Mouse (Mus musculus): ENCODE data around the gene Astn2. TPM values are rescaled to one million over a fixed set of nuclear protein-coding genes. Genes with fewer than 3 reads are reported as not detected.

Gene Astn2
- polyA plus RNA-seq, 1 experiment from 2014 or later: 0.17 TPM

DNA sequence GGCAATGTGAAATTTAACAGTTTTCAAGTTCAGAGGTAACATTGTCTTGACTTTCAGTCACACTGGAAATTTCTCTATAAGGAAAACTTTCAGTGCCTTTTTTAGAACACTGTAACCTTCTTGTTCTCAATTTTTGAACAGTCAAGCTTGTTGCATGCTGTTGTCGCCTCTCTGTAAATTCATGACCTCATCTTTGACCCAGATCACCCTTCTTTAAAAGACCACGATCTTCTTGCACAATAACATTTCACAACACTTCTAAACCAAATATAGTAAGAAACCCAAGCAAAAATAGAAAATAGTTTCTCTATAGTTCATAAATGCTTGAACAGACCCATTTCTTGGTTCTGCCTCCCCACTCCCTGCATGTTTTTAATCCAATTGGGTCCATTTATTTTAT, 473.5 kb downstream of the Astn2 start:
- Histone ChIP-seq H3K9me3 (ENCODE audit: control insufficient read depth, low read length) (no peaks in the 10 kb centered on the region), H3K4me3 (ENCODE audit: low read length) (no peak overlapping the region), H3K9ac (ENCODE audit: low read depth, low read length) (no peak overlapping the region), H3K27ac (ENCODE audit: low read length) (no peak overlapping the region), H3K4me1 (ENCODE audit: control insufficient read depth, insufficient read depth, low read length) (no peaks in the 10 kb centered on the region), H3K4me2 (ENCODE audit: low read depth, low read length) (no peak overlapping the region), H3K27me3 (replicated peaks; ENCODE audit: control insufficient read depth, insufficient read depth, low read length) (no peaks in the 10 kb centered on the region), H3K36me3 (ENCODE audit: control insufficient read depth, insufficient read depth, low read length) (no peaks in the 10 kb centered on the region)
- no peak for ATAC-seq
- WGBS: 72% methylated on average over 2 of the region's 2 CpGs

- ATAC-seq: no peak
- no peak overlapping the region for H3K4me3 ChIP-seq (ENCODE audit: low read length)
- H3K36me3 ChIP-seq (ENCODE audit: control insufficient read depth, insufficient read depth, low read length): no peaks in the 10 kb centered on the region
- H3K4me1 ChIP-seq (ENCODE audit: control insufficient read depth, insufficient read depth, low read length): no peaks in the 10 kb centered on the region
- no peak overlapping the region for H3K4me2 ChIP-seq (ENCODE audit: low read depth, low read length)
- WGBS: 54% methylated on average over 1 of the region's 1 CpGs
- H3K9me3 ChIP-seq (ENCODE audit: control insufficient read depth, low read length): no peaks in the 10 kb centered on the region
- no peak overlapping the region for H3K27ac ChIP-seq (ENCODE audit: low read length)
- H3K9ac ChIP-seq (ENCODE audit: low read depth, low read length): no peak overlapping the region
- no peaks in the 10 kb centered on the region for H3K27me3 ChIP-seq (replicated peaks; ENCODE audit: control insufficient read depth, insufficient read depth, low read length)
Observed at GRCm38 (mm10) chr4:65920294-65920693, 484.1 kb downstream of the Astn2 start.

- Histone ChIP-seq H3K9me3 (ENCODE audit: control insufficient read depth, low read length) (no peaks in the 10 kb centered on the region), H3K4me3 (ENCODE audit: low read length) (no peak overlapping the region), H3K27me3 (replicated peaks; ENCODE audit: control insufficient read depth, insufficient read depth, low read length) (no peaks in the 10 kb centered on the region), H3K4me1 (ENCODE audit: control insufficient read depth, insufficient read depth, low read length) (no peaks in the 10 kb centered on the region), H3K36me3 (ENCODE audit: control insufficient read depth, insufficient read depth, low read length) (no peaks in the 10 kb centered on the region), H3K9ac (ENCODE audit: low read depth, low read length) (no peak overlapping the region), H3K4me2 (ENCODE audit: low read depth, low read length) (no peak overlapping the region), H3K27ac (ENCODE audit: low read length) (no peak overlapping the region)
- 64% methylated on average over 11 of the region's 11 CpGs for WGBS
- no peak for ATAC-seq
Observed at GRCm38 (mm10) chr4:65916027-65917008, 488.1 kb downstream of the Astn2 start.

GRCm38 (mm10) chr4:65912247-65912942, 492.0 kb downstream of the Astn2 start:
- Histone ChIP-seq H3K9me3 (ENCODE audit: control insufficient read depth, low read length) (no peaks in the 10 kb centered on the region), H3K9ac (ENCODE audit: low read depth, low read length) (no peak overlapping the region), H3K4me1 (ENCODE audit: control insufficient read depth, insufficient read depth, low read length) (no peaks in the 10 kb centered on the region), H3K27ac (ENCODE audit: low read length) (no peak overlapping the region), H3K27me3 (replicated peaks; ENCODE audit: control insufficient read depth, insufficient read depth, low read length) (no peaks in the 10 kb centered on the region), H3K4me3 (ENCODE audit: low read length) (no peak overlapping the region), H3K36me3 (ENCODE audit: control insufficient read depth, insufficient read depth, low read length) (no peaks in the 10 kb centered on the region), H3K4me2 (ENCODE audit: low read depth, low read length) (no peak overlapping the region)
- no peak for ATAC-seq
- WGBS: 73% methylated on average over 8 of the region's 8 CpGs

DNA sequence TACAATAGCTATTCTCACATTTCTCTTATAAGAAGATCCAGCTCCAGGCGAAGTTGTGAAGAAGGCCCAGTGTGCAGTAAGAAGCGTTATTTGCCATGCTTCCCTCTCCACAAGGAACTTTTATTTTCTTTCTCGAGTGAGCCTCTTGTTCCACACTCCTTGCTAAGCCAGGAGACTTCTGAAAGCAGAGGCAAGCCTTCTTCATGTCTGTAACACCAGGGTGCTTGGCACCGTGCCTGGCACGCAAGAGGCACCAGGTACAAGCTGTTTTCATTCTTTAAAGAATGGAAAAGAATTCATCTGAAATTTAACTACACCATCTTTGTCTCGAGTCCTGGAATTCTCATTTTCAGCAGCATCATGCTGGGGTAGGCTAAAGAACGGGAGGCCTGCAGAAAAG, 496.8 kb downstream of the Astn2 start:
- H3K36me3 ChIP-seq (ENCODE audit: control insufficient read depth, insufficient read depth, low read length): no peaks in the 10 kb centered on the region

DNA sequence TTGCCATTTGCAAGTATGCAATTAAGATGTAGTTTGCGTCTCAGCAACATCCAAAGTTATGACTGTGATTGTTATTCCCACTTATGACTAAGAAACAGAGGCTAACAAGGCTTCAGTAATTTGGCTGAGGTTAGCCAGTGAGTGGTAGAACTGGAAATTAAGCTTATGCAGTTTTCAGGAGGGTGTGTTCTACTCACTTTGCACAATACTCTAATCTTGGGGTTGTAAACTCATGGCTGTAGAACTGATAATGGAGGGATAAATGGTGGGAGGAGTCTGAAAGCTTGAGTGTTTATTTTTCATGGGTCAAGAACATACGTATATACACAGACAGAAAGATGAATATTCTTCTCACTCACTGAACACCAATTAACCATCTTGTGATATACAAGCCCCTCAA, 499.4 kb downstream of the Astn2 start:
- Histone ChIP-seq H3K4me2 (ENCODE audit: low read depth, low read length) (no peak overlapping the region), H3K4me3 (ENCODE audit: low read length) (no peak overlapping the region), H3K9ac (ENCODE audit: low read depth, low read length) (no peak overlapping the region), H3K27ac (ENCODE audit: low read length) (no peak overlapping the region), H3K4me1 (ENCODE audit: control insufficient read depth, insufficient read depth, low read length) (no peaks in the 10 kb centered on the region), H3K36me3 (ENCODE audit: control insufficient read depth, insufficient read depth, low read length) (no peaks in the 10 kb centered on the region), H3K9me3 (ENCODE audit: control insufficient read depth, low read length) (no peaks in the 10 kb centered on the region), H3K27me3 (replicated peaks; ENCODE audit: control insufficient read depth, insufficient read depth, low read length) (no peaks in the 10 kb centered on the region)
- WGBS: 67% methylated on average over 2 of the region's 2 CpGs
- ATAC-seq: peak; percentile 56

More for the DNA sequence above, 496.8 kb downstream of the Astn2 start:
- H3K27me3 ChIP-seq (replicated peaks; ENCODE audit: control insufficient read depth, insufficient read depth, low read length): no peaks in the 10 kb centered on the region
- no peak overlapping the region for H3K4me3 ChIP-seq (ENCODE audit: low read length)
- no peak for ATAC-seq
- no peaks in the 10 kb centered on the region for H3K9me3 ChIP-seq (ENCODE audit: control insufficient read depth, low read length)
- no peaks in the 10 kb centered on the region for H3K4me1 ChIP-seq (ENCODE audit: control insufficient read depth, insufficient read depth, low read length)
- 79% methylated on average over 7 of the region's 7 CpGs for WGBS
- no peak overlapping the region for H3K27ac ChIP-seq (ENCODE audit: low read length)
- no peak overlapping the region for H3K9ac ChIP-seq (ENCODE audit: low read depth, low read length)
- no peak overlapping the region for H3K4me2 ChIP-seq (ENCODE audit: low read depth, low read length)

GRCm38 (mm10) chr4:65896092-65897027, 508.1 kb downstream of the Astn2 start:
- ATAC-seq: no peak
- H3K27me3 ChIP-seq (replicated peaks; ENCODE audit: control insufficient read depth, insufficient read depth, low read length): no peaks in the 10 kb centered on the region
- no peaks in the 10 kb centered on the region for H3K4me1 ChIP-seq (ENCODE audit: control insufficient read depth, insufficient read depth, low read length)
- H3K4me3 ChIP-seq (ENCODE audit: low read length): no peak overlapping the region
- no peaks in the 10 kb centered on the region for H3K9me3 ChIP-seq (ENCODE audit: control insufficient read depth, low read length)
- 43% methylated on average over 5 of the region's 5 CpGs for WGBS
- no peak overlapping the region for H3K27ac ChIP-seq (ENCODE audit: low read length)
- H3K4me2 ChIP-seq (ENCODE audit: low read depth, low read length): no peak overlapping the region
- no peaks in the 10 kb centered on the region for H3K36me3 ChIP-seq (ENCODE audit: control insufficient read depth, insufficient read depth, low read length)
- H3K9ac ChIP-seq (ENCODE audit: low read depth, low read length): no peak overlapping the region

DNA sequence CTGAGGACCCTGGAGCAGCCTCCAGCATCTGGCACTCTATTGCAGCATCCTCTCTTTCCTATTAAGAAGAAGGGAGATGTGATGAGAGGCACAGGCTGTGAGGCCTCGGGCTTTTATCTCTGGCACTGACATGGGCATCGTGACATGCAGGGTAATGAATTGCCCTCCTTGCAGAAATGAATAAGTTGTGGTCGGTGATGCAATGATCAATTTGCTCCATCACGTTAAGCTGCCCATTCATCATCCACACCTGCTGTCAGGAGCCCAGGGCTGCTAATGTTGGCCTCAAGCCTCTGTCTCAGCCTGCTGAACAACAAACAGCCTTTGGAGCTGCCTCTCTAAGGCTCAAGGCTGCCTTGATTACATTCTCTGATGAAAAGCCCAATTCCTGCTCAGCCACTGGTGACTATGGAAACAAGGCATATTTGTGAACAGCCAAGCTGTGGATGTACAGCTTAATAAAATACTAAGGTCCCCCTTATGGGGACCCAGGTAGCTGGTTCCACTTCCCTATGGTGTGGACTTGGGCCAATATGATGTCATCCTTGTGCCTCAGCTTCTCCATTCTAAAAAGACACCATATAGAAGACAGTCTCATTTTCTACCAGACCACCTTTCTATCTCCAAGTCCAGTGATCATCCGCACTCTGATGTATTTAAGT, 515.9 kb downstream of the Astn2 start:
- ATAC-seq: no peak
- Histone ChIP-seq H3K27ac (ENCODE audit: low read length) (no peak overlapping the region), H3K4me2 (ENCODE audit: low read depth, low read length) (no peak overlapping the region), H3K9ac (ENCODE audit: low read depth, low read length) (no peak overlapping the region), H3K36me3 (ENCODE audit: control insufficient read depth, insufficient read depth, low read length) (no peaks in the 10 kb centered on the region), H3K4me3 (ENCODE audit: low read length) (no peak overlapping the region), H3K27me3 (replicated peaks; ENCODE audit: control insufficient read depth, insufficient read depth, low read length) (no peaks in the 10 kb centered on the region), H3K4me1 (ENCODE audit: control insufficient read depth, insufficient read depth, low read length) (no peaks in the 10 kb centered on the region), H3K9me3 (ENCODE audit: control insufficient read depth, low read length) (no peaks in the 10 kb centered on the region)
- 48% methylated on average over 5 of the region's 5 CpGs for WGBS
